Mouse (Mus musculus) limb, embryonic 11.5 days (tissue): ENCODE data around the gene Atp10a. TPM values are rescaled to one million over a fixed set of nuclear protein-coding genes. Genes with fewer than 3 reads are reported as not detected.

Source experiments
- ATAC-seq: fragments of 200-750 bp; cut with Nextera tagmentation; 2 replicates; pipeline ENCODE4 v1.8.0; 2017; ENCODE audit warnings: low read depth; ENCODE audit not compliant: insufficient number of reproducible peaks, low FRiP score, low TSS enrichment
- DNase-seq: peaks from one replicate; pipeline ENCODE4 v3.0.0-alpha.2; 2015; ENCODE audit warnings: low spot score
- H3K27ac ChIP-seq: fragments of 300-500 bp; sonication (generic); replicated peaks from 2 replicates; pipeline ENCODE4 v1.5.1; 2014; ENCODE audit warnings: low read depth, mild to moderate bottlenecking, low read length
- H3K27me3 ChIP-seq: fragments of 300-500 bp; sonication (generic); 2 replicates; pipeline ENCODE4 v1.6.1; 2014; ENCODE audit warnings: mild to moderate bottlenecking, low read length, mixed read lengths; ENCODE audit not compliant: control insufficient read depth, insufficient read depth
- H3K36me3 ChIP-seq: fragments of 300-500 bp; sonication (generic); 2 replicates; pipeline ENCODE4 v1.6.1; 2014; ENCODE audit warnings: mild to moderate bottlenecking, low read length, moderate library complexity, mixed read lengths; ENCODE audit not compliant: control insufficient read depth, insufficient read depth
- H3K4me1 ChIP-seq: fragments of 300-500 bp; sonication (generic); 2 replicates; pipeline ENCODE4 v1.6.1; 2014; ENCODE audit warnings: low read length, mixed read lengths; ENCODE audit not compliant: control insufficient read depth, insufficient read depth
- H3K4me2 ChIP-seq: fragments of 300-500 bp; sonication (generic); 2 replicates; pipeline ENCODE4 v1.6.1; 2014; ENCODE audit warnings: low read depth, mild to moderate bottlenecking, moderate library complexity; ENCODE audit not compliant: severe bottlenecking
- H3K4me3 ChIP-seq: fragments of 300-500 bp; sonication (generic); 2 replicates; pipeline ENCODE4 v1.5.1; 2014; ENCODE audit warnings: low read depth, low read length
- H3K9ac ChIP-seq: fragments of 300-500 bp; sonication (generic); 2 replicates; pipeline ENCODE4 v1.6.1; 2014; ENCODE audit warnings: mild to moderate bottlenecking, low read length
- H3K9me3 ChIP-seq: fragments of 300-500 bp; sonication (generic); 2 replicates; pipeline ENCODE4 v1.6.1; 2016; ENCODE audit warnings: low read length; ENCODE audit not compliant: control insufficient read depth
- WGBS: fragments of 180-500 bp; shearing (Covaris S2); extraction: QIAGEN DNeasy Blood & Tissue Kit; methylation state at CpG from one replicate; pipeline ENCODE4 v1.1.7; 2014; 5-methylcytosine and 5-hydroxymethylcytosine counted together
- polyA plus RNA-seq: library from polyadenylated mRNA; unstranded; fragments of >200 nt; fragmentation: Nextera tagmentation; extraction: Ambion mirVana; gene quantifications from 2 replicates; pipeline ENCODE4 v1.2.1, GENCODE M21; 2014

The Atp10a gene
- polyA plus RNA-seq, 1 experiment from 2014 or later: 1.3 TPM

DNA sequence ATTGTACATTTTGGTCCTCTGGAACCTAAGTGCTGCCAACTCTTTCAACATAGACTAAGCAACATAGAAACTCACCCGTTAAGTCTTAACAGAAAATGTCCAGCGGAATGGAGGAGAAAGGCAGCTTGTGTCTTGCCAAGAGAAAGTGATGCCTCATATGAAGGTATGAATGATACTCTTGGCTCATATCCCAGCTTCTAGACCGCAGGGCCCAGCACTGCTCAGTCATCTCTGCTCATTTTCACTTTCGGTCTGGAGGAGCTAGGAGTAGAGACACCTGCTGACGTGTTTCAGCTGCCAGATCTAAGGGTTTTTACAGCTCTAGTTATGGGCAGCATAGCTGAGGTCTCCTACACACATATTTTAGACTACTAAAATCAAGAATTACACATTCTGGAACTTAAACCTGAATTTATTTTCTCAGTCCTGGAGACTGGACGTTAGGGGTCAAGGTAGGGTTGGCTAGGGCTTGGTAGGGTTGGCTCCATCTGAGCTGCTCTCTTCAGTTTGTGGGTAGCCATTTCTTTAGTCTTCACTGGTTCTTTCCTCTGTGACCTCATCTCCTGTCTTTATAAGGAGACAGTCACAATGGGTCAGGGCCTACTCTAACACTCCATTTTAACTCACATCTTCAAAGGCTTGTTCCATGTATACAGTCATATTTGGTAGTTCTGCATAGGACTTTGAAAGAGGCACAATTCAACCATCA lies 94.1 kb downstream of the Atp10a start:
- no peak for DNase-seq
- Histone ChIP-seq H3K36me3 (no peaks in the 10 kb centered on the region), H3K4me2 (no peak overlapping the region), H3K4me3 (no peak overlapping the region), H3K27me3 (no peaks in the 10 kb centered on the region), H3K9me3 (no peaks in the 10 kb centered on the region), H3K9ac (no peak overlapping the region), H3K27ac (no peak overlapping the region), H3K4me1 (no peaks in the 10 kb centered on the region)
- 89% methylated on average over 6 of the region's 6 CpGs for WGBS
- ATAC-seq: no peak

DNA sequence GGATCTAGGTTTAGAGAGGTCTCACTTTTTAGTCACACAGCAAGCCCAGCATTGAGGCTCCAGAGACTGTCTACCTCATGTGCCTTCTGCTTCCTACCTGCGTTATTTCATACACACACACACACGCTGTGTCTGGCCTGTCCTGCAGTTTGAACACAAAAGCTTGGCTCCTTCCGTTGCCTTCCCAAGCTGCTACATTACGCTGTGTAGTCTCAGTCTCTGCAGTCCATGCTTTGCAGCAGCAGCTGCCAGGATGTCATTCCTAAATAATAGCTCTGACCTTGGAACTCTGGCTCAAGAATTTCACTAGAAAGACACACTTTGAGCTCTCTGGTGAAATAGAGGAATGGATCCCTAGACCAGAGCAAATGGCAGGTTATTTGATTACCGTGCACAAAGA lies 96.1 kb downstream of the Atp10a start:
- H3K9me3 ChIP-seq: no peaks in the 10 kb centered on the region
- H3K27me3 ChIP-seq: no peaks in the 10 kb centered on the region
- no peak overlapping the region for H3K27ac ChIP-seq
- DNase-seq: no peak
- no peak for ATAC-seq
- whole genome bisulfite sequencing: 83% methylated on average over 5 of the region's 5 CpGs
- H3K4me3 ChIP-seq: no peak overlapping the region
- H3K36me3 ChIP-seq: no peaks in the 10 kb centered on the region
- H3K4me2 ChIP-seq: no peak overlapping the region
- no peaks in the 10 kb centered on the region for H3K4me1 ChIP-seq
- H3K9ac ChIP-seq: no peak overlapping the region

DNA sequence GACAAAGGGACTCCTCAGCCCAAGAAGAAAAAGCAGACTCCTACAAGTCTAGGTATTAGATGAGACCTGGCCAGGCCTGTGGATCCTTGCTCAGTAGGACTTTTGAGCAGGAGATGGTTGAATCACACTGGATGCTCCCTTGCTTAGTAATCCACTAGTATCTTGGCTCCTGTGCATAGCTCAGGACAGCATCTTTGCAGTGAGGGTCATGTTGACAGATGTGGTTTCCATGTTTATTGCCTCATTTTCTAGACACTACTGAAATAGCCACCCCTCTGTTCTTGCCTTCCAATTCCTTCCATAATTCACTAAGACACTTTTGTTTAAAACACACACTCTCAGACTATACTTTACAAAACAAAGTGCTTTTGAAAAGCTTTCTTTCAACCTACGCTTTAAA lies 98.1 kb downstream of the Atp10a start:
- Histone ChIP-seq H3K36me3 (no peaks in the 10 kb centered on the region), H3K4me1 (no peaks in the 10 kb centered on the region), H3K4me2 (no peak overlapping the region), H3K27ac (no peak overlapping the region), H3K4me3 (no peak overlapping the region), H3K9me3 (no peaks in the 10 kb centered on the region), H3K27me3 (no peaks in the 10 kb centered on the region), H3K9ac (no peak overlapping the region)
- ATAC-seq (no peak), DNase-seq (no peak)
- WGBS: 83% methylated on average over 1 of the region's 1 CpGs

DNA sequence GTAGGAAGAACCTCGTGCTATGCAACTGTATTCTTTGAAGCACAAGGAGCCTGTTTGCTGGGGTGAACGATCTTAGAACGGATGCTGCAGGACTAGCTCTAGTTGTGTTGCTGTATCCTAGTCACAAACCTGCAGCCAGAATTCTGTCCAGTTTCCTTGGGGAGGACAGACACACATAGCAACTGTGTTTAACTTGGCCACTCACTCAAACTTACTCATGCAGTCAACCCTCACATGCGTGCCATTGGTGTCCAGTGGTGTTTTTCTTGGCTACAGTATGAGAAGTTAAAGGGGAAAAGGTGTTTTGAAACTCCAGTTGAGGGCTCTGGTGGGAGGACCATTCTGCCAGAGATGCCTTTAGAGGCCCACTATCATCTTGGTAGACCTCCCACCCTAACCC lies 98.6 kb downstream of the Atp10a start:
- Histone ChIP-seq H3K36me3 (no peaks in the 10 kb centered on the region), H3K4me1 (no peaks in the 10 kb centered on the region), H3K9ac (no peak overlapping the region), H3K27me3 (no peaks in the 10 kb centered on the region), H3K4me2 (no peak overlapping the region), H3K27ac (no peak overlapping the region), H3K9me3 (no peaks in the 10 kb centered on the region), H3K4me3 (no peak overlapping the region)
- no peak for DNase-seq
- ATAC-seq: no peak
- WGBS: 94% methylated on average over 4 of the region's 4 CpGs

DNA sequence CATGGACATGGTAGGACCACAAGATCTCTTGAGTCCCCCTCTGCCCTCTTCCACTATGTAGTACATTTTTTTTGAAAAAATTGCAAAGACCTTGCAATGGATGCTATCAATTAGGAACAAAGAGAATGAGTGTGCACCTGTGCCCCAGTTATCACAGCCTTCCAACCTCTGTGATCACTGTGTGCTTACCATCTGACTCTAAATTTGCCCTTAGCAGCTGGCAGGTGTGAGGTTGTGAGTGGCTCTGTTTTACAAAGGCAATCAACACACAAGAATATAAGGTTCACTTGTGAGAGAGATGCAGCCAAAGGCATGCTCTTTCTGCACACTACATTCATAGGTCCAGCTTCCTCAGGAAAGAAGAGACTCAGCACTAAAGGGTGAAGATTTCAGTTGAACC lies 99.1 kb downstream of the Atp10a start:
- DNase-seq (no peak), ATAC-seq (no peak)
- Histone ChIP-seq H3K9ac (no peak overlapping the region), H3K4me1 (no peaks in the 10 kb centered on the region), H3K36me3 (no peaks in the 10 kb centered on the region), H3K9me3 (no peaks in the 10 kb centered on the region), H3K4me2 (no peak overlapping the region), H3K27ac (no peak overlapping the region), H3K27me3 (no peaks in the 10 kb centered on the region), H3K4me3 (no peak overlapping the region)

DNA sequence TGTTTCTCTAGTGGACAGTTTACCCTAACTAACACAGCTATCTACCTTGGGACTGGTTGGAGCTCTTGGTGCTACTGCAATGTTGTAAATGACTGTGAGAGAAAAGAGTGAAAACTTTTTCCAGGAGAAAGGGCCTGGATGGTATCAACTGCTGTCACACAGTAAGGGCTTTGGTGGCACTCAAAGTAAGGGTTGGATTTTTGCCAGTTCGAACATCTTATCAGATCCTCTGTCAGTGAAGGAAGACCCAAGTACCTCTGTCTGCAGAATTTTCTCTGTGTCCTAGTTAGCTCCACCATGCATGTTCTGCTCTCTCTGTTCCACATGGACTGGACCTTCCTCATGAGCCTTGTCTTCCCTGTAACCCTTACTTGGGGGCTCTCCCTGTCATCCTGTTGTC lies 99.9 kb downstream of the Atp10a start:
- Histone ChIP-seq H3K9me3 (no peaks in the 10 kb centered on the region), H3K36me3 (no peaks in the 10 kb centered on the region), H3K4me2 (no peak overlapping the region), H3K4me3 (no peak overlapping the region), H3K27ac (no peak overlapping the region), H3K27me3 (no peaks in the 10 kb centered on the region), H3K9ac (no peak overlapping the region), H3K4me1 (no peaks in the 10 kb centered on the region)
- DNase-seq (no peak), ATAC-seq (no peak)
- 68% methylated on average over 1 of the region's 1 CpGs for WGBS

DNA sequence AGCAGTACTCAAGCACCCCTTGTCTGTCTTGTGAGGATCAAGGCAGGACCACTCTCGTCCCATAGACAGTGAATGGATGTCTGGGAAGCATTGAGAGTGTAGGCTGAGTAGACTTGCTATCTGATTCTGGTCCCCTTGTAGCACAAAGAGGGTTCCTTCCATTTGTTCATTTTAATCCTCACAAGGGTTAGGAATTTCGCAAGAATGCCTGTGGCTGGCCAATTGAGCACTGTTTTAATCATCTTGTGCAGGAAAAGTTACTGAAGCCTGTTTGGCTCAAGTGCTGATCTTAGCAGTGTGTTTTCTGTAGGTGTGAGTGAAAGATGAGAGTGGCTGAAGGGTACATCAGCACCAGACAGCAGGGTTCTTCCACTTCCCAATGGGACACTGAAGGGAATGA lies 101.4 kb downstream of the Atp10a start:
- ATAC-seq (no peak), DNase-seq (no peak)
- no peak overlapping the region for H3K4me3 ChIP-seq

DNA sequence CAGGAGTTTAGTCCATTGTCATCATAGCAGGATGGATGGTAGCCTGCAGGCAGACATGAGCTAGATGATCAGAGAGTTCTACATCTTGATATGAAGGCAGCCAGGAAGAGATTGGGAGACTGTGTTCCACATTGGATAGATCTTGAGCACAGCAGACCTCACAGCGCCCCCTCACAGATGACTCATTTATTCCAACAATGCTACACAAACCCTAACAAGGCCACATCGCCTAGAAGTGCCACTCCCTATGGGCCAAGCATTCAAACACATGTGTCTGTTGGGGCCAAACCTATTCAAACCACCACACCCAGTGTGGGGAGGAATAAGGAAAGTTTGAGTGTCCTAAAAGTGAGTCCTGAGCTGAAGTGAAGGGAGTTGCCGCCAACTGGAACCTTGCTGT lies 102.4 kb downstream of the Atp10a start:
- Histone ChIP-seq H3K9me3 (no peaks in the 10 kb centered on the region), H3K4me3 (no peak overlapping the region), H3K4me2 (no peak overlapping the region), H3K27me3 (no peaks in the 10 kb centered on the region), H3K36me3 (no peaks in the 10 kb centered on the region), H3K9ac (no peak overlapping the region), H3K4me1 (no peaks in the 10 kb centered on the region), H3K27ac (no peak overlapping the region)
- no peak for DNase-seq
- no peak for ATAC-seq
- 59% methylated on average over 3 of the region's 3 CpGs for WGBS

More for the DNA sequence above, 101.4 kb downstream of the Atp10a start:
- WGBS: 90% methylated on average over 2 of the region's 2 CpGs
- H3K27ac ChIP-seq: no peak overlapping the region
- H3K4me2 ChIP-seq: no peak overlapping the region
- H3K36me3 ChIP-seq: no peaks in the 10 kb centered on the region
- H3K4me1 ChIP-seq: no peaks in the 10 kb centered on the region
- H3K9me3 ChIP-seq: no peaks in the 10 kb centered on the region
- H3K9ac ChIP-seq: no peak overlapping the region
- H3K27me3 ChIP-seq: no peaks in the 10 kb centered on the region

DNA sequence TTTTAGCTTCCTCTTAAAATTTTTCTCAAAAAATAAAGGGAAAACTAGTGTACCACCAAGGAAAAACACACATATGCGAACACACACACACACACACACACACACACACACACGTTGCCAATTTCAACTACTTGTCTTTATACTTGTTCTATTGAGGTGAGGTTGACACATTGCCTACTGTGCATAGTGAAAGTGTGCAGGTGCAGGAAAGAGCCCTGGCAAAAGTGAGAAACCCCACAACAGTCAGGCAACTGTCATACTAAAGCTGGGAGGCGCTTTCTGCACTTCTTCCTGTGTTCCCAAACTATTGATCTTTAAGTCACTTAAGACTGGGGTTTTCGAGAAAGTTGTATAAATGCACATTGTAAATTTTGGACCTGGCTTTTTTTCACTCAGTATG lies 103.3 kb downstream of the Atp10a start:
- Histone ChIP-seq H3K9me3 (no peaks in the 10 kb centered on the region), H3K27ac (no peak overlapping the region), H3K27me3 (no peaks in the 10 kb centered on the region), H3K9ac (no peak overlapping the region), H3K36me3 (no peaks in the 10 kb centered on the region), H3K4me2 (no peak overlapping the region), H3K4me1 (no peaks in the 10 kb centered on the region), H3K4me3 (no peak overlapping the region)
- no peak for ATAC-seq
- DNase-seq: no peak
- 93% methylated on average over 4 of the region's 4 CpGs for WGBS
